Mouse (Mus musculus) layer of hippocampus, postnatal 10 days (tissue): Measurements from ENCODE around the gene Fam184a. TPM values are rescaled to one million over a fixed set of nuclear protein-coding genes. Genes with fewer than 3 reads are reported as not detected.
A peak's percentile ranks its signal among the peaks of the same experiment; 100 is the strongest.

Experiments used
- DNase-seq, 2 experiments: peaks; one replicate each; pipeline ENCODE4 v3.0.0; 2021; ENCODE audit warnings: low spot score in 2 of 2
- long read RNA-seq: library from polyadenylated mRNA; stranded (forward); transcript quantifications from one replicate; pipeline ENCODE4 v2.0.0, GENCODE M21; 2023
- total RNA-seq, 2 experiments: library from RNA; stranded (reverse); gene quantifications; 2 replicates each; pipeline ENCODE4 v1.2.3; 2021

Fam184a gene
- total RNA-seq = 10 to 100 TPM; 23.3 to 25.0 TPM
- long read RNA-seq, partial matches to known transcripts = 1 of 4 reads
- long read RNA-seq, other reads (novel, unspliced or antisense) = 3 of 4 reads

DNA sequence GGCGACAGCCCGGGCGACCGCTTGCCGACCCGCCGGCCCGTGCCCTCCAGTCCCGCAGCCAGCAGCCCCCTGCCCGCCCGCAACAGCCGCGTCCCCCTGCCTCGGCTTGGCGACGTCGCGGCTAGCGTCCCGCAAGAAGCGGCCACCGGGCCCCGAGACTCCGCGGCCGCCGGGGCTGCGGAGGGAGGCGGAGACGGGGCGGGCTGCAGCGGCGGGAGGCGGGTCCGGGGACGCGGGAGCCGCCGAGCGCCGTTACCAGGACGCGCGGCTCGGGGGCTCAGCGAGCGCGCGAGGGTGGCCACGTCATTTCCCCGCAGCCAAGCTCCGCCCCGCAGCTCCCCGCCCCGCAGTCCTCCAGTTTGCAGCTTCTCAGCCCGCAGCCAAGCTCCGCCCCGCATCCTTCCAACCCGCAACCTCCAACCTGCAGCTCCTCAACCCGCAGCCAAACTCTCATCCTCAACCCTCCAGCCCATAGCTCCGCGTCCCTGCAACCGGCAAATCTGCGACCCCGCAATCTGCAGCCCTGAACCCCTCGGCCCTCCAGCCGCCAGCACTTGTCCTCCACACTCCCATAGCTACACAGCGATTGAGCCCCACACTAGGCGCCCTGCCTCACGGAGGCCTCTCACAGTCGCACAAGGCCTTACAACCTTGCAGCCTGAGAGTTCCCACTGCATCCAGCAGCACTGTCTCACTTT is at the start of gene Fam184a:
Gene Fam184a (minus strand): TSS at position 169 of the 698 bp plus-strand sequence.
- DNase-seq = peak; percentile 81 to 88

DNA sequence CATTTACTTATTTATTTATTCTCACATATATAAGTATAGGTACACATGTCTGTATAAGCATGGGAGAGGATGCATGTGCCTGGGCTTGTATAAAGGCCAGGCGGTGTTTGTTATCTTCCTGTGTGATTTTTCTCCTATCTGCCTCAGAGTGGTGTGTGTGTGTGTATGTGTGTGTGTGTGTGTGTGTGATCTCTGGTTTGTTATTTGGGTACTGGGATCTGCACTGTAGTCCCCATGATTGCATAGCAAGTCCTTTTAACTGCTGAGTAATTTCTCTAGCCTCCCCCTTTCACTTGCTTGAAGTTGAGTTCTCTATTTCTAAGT is 45.3 kb upstream of the Fam184a start:
- DNase-seq = no peak

DNA sequence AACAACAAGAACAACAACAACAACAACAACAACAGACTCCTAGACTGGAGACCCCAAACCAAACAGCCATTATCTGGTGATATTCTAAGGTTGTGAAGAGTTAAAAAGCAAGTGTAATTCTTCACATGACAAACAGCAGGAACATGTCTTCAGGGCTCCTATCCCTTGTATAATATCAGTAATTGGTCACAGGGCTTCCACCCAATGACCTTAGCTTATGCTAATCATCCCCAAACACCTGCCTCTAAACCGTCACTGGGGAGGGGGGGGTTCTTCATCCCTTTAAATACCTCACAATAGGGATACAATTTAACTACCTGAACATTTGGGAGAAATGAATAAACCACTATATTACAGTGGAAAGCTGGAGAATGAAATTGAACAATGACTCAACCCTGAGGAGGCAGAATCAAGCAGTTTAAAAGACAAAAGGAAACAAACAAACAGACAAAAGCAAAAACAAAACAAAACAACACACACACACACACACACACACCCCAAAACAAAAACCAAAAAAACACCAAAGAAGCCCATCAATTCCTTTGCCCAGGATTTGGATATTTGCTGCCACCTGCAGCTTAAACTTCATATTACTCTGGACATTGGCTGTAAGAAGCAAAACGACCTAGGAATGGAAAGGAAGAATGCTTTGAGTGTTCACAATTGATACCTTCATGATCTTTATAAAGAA is 44.8 kb upstream of the Fam184a start:
- DNase-seq = peak; percentile 57 to 61

DNA sequence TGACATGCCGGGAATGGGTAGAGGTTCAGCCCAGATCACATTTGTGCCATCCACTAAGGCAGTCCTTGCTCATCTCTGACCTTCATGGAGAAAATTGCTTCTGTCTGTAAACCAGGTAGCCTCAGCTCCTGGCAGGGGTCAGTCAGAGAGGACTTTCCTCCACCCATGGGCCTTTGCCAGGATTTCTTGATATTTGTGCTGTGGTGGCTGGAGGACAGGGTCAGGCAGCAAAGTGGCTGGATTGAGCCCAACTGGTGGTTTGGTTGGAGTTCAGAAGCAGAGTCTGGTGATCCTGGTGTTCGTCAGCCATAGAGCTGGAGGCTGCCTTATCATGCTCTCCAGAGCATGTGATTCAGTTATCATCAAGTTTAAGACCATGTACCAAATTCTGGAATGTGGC is 40.4 kb upstream of the Fam184a start:
- DNase-seq = no peak

DNA sequence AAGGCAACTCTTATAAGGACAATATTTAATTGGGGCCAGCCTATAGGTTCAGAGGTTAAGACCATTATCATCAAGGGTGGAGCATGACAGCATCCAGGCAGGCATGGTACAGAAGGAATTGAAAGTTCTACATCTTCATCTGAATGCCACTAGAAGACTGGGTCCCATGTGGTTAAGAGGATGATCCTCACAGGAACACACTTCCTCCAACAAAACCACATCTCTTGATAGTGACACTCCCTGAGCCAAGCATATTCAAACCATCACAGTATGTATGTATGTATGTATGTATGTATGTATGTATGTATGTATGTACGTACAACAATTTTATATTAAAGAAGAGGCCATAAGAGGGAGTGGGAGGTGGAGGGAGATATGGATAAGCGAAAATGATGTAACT is 25.7 kb upstream of the Fam184a start:
- DNase-seq = no peak

DNA sequence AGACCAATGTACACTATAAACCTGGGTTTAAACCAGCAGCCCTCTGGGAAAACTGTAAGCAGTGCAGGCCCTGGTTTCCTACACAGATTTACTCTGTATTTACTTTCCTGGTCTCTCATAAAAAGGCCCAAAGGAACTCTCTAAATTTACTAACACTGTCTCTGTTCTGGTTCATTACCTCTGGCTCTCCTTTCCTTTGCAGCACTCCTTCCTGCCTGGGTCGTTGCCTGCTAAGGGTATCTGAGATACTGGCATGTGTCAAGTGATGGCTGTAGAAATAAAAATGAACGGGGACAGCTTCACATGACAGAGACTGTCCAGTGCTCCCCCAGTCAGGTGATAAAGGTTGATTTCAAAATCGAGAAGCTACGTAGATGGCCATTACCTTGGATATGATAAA is 21.8 kb upstream of the Fam184a start:
- DNase-seq = no peak

DNA sequence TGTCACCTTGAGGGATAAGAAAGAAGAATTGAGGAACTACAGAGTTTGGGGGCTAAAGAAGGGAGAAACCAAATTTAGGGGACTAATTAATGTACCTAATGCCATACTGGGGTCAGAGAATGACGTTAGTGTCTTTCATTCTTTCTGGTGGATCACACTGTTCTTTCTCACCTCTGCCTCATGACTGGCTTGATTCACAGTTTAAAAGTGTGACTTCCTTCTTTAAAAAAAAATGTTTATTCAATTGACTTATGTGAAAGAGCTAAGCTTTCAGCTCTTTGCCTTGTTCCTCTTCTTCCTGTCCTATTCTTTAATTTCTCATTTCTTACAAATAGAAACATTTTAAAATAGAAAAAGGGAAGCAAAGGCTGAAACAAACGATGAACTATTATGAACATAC is 20.6 kb upstream of the Fam184a start:
- no peak for DNase-seq

DNA sequence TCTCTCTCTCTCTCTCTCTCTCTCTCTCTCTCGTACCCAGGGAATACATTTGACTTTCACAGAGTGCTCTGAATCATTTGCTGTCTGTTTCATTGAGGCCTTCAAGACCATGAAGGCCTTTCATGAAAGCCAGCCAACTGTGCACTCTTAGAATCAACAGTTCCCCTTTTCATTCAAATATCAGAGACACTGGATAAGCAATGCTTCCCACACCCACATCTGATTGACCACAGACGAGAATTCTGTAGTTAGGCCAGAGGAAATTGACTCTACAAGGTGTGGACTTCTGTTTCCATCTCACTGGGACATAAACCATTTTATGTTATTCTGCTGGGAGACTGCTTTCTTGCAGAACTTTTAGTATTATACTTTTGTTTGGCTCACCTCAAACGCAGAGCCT is 17.8 kb upstream of the Fam184a start:
- DNase-seq = no peak

DNA sequence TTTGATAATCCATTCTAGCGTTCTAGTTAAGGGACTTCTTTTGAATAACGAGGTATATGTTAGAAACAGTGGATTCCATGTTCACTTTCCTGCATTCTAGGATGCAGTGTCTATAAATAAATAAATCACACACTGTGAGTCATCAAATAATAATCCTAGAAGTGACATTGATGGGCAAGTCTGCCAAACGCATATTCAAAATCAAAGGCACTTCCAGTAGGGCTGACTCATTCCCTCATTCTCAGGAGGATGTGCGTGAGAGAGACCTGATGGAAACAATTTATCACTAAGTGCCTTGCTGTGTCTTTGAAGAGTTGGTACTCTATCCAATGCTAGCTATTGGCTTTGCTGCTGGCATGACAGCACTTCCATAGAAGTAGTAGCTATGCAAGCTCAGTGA is 14.5 kb upstream of the Fam184a start:
- DNase-seq = no peak

DNA sequence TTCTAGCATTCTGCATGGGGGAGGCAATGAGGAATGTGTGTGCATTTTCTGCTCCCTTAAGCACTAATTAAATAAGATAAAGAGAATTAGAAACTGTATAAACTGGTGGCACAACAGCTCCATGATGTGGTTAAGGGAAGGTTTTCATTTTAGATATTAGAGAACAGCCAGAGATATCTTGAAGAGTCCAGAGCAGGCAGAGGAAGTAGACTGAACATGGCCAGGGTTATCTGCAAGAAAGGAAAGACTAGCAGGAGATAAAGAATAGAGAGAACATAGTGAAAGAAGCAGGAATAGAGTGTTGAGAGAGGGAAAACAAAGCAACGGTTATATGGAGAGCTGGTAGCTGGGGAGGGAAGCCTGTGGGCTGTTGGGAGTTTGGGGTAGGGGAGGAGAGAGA is 1.8 kb upstream of the Fam184a start:
- no peak for DNase-seq

DNA sequence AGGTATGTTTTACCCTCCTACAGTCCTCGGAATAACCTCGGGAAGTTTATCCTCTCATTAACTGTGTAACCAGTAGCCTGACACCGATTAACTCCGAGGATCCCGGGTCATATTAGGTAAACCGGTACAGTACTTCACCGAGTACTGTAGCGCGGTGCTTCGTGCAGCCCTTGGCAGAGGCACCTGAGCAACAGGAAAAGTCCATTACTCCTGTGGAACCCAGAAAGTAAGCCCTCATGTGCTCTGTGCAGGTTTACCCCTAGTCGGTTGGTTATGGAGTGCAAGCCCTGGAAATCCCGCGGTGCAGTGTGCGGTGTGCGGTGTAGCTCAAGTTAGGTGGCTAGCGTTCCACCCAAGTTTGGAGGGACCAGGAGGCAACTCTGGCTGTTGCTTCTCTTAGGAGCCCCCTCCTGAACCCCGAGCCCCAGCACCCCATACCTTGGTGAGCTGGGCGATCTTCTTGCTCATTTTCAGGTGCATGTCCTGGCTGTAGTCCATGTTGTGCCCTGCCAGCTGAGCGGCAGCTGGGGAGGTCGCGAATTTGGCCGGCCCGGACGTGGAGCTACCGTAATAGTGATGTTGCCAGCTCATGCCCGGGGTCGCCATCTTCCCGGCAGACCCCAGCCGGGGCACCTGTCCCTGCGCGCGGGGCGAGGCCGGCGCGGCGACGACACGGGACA is 508 bp downstream of the Fam184a start:
- peak in 1 of 2 experiments; percentile 16 for DNase-seq

DNA sequence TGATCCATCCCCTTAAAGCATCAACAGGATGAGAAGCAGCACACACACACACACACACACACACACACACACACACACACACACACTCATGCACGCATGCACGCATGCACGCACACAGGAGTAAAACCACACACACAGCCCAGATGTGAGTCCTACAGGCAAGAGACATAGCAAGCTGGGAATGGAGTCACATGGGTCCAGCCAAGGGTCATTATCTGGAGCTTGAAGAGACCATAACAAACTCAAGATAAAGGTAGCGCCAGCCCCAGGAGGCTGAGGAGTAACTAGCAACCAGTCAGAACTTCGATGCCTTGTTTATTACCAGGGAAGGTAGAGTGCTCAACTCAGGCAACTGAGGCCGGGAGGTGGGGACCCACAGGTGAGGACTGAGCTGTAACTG is 4.9 kb downstream of the Fam184a start:
- no peak for DNase-seq

DNA sequence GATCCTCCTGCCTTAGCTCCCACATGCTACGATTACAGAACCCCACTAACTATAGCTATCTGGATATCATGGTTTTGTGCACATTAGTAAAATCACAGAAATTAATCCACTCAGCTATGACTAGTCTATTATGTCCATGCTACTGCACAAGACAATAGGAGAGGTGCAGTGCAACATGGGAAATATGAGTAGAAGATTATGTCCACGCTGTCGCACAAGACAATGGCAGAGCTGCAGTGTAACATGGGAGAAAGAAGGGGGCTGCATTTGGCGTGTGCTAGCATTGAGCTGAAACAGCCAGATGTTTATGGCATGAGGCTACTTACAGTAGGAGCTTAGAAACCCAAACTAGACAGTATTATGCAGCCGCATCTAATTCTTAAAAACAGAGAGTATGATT is 8.0 kb downstream of the Fam184a start:
- DNase-seq = no peak

DNA sequence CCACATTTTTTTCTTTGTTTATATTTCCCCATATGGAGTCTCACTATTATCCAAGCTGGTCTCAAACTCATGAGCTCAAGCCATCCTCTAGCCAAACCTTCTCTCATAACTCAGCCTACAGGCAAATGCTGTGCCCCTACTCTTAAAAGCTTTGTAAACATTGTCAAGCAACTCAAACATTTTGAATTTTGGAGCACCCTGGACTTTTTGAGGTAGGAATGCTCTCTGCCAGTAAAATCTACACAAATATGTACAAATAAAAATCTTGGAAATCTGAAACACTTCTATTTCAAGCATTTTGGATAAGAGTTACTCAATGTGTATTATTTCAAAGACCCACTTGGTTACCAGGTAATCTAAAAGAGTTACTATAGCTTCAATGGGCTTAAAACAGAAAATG is 10.9 kb downstream of the Fam184a start:
- no peak for DNase-seq

DNA sequence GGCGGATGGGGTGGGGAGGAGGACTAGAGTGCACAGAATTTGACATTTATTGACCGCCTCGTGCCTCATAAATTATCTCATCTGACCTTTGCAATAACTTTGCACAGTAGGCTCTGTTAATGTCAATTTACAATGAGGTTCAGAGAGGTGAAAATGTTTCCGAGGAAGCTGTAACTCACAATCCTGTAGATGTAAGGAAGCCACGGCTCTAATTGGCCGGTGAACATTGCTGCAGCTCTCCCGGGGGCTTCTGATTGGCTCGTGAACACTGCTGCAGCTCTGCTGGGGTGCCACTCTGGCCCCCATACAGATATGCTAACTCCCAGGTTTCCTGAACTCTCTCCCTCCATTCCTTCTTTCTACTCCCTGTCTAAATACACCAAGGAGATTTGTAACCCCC is 12.1 kb downstream of the Fam184a start:
- no peak for DNase-seq

DNA sequence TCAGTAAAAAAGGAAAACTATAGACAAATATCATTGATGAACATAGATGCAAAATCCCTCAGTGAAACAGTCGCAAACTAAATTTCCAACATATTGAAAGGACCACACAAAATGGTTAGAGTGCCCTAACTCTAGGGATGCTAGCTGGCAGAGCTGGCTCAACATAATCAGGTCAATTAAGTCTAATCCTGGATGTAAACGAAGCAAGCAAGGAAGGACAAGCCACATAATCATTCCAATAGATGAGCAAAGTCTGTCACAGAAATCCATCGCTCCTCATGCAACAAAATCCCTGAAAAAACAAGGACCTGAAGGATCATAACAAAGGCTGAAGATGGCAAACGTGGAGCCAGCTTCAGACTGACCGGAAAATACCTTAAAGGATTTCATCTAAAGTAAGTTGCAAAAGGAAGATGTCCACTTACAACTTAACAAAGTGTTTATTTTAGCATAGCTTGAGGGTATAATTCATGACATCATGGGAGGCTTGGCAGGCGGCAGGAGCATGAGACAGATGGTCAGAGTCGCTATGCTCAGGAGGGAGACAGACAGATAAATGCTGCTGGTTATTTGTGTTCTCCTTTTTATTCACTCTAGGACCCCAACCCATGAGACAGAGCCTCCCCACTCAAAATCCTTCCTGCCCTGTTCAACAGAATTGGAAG is 15.6 kb downstream of the Fam184a start:
- no peak for DNase-seq

DNA sequence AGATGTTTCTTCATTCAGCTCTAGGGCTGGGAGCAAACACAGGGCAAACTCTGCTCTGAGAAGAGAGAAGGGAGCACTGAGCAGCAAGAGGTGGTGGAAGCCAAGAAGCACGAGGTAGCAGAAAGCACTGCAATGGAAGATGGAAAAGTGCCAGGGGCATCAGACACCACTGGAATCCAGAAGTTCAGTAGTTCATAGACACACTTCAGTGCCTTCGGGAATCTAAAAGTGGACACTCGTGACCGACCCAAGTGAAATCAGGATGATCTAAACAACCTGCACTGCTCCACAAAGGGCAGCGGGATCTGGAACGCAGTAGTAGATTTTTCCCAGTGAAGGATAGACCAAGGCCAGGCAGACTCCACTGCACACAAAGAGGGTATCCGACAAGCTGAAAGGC is 18.6 kb downstream of the Fam184a start:
- DNase-seq = no peak

DNA sequence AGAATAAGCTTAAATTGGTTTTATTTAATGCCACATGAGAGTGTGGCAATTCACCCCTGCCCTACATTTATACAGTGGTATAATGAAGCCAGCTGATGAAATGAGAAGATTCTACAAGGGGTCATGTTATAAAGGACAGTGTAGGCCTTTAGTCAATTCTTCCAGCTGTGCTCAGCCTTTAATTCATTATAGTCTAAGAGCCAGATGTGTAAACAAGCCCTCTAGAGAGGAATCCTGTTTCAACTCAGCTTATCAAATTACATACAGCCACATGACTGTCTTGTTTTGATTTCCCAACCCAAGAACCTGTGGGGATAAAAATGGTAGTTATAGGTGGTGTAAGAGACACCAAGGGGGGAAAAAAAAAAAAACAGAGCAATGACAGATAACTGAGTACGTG is 22.0 kb downstream of the Fam184a start:
- DNase-seq = no peak

DNA sequence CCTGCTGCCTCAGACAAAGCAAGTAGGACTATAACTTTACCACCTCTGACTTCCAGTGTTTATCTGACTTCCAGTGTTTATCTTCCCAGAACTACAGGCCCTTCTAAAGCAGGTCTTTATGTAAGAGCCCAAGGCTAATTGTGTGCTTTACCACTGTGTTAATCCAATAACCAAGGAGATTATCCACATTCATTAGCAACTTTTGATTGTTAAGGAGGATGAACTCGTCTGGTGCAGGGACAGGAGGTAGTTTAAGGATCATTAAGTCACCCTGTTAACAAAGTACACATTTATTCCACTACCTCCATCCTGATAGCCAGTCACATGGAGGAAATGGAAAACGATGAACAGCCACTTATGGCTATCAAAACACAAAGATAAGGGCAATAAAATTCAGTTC is 25.6 kb downstream of the Fam184a start:
- DNase-seq = no peak

DNA sequence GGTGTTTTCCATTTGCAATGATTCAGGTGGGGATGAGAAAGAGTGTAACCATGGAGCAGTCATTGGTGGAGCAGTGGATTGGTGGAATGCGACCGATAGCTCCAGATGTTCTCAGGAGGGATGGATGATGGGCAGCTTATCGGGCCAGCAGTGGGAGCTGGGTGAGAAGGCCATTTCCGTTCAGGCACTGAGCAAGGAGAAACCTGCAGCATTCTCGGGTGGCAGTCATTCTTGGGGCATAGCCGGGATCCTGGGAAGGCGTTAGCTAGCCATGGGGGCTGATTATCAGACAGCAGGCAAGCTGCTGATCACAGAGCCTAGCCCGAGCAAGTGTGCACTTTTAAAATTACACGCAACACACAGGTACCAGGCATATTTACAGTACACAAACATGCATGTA is 46.4 kb downstream of the Fam184a start:
- no peak for DNase-seq

DNA sequence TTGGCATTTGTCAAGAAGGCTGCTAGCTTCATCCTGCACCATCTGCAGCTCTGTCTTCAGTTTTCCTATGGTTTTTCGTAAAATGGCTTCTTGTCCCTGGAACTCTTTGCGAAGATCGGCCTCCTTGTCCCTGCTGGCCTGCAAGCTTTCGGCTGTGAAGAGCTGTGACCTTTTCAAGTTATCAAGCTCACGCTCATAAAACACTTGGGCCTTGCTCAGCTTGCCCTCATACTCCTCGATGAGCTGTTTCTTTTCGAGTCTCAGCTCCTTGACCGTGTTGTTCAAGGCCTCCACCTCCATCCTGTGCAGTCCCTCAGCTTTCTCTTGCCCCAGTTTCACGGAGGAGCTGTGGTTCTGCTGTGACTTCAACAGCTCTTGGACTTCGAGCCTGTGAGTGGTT is 52.4 kb downstream of the Fam184a start:
- no peak for DNase-seq

DNA sequence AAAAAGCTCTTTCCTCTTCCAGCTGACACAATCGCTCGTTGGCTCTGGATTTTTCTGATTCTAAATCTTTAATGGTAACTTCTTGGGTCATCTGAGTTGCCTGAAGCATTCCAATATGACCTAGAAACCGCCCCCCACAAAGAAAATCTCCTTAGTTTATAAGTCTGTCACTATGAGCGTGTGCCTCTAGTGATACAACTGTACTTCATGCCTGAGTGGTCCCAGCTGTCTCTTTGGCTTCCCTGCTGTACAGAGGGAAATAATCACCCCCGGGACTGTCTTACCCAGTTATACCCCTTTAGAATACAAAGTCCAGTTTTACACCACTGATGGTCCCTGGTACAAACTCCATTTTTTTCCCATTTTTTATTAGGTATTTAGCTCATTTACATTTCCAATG is 56.2 kb downstream of the Fam184a start:
- DNase-seq = no peak
